In the genomic region with DNA sequence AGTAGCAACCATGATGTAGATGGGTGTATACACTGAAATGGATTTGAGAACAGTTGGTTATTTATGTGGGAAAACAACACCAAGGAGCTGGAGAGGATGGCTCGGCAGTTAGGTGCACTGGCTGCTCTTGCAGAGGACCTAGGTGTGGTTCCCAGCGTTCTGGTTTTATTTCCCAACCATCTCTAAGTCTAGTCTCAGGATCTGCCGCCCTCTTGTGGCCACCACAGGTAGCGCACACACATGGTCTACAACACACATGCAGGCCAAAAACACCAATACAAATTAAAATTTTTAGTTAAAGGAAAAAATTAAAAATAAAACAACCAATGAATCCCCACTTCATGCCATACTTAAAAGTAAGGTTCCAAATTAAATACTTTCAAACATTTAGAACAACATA, we compare ENCODE assay signal across 11 mouse cellular contexts. TPM values are rescaled to one million over a fixed set of nuclear protein-coding genes. Genes with fewer than 3 reads are reported as not detected.
DNase-seq lines count a peak whose midpoint lies in the region; TF ChIP-seq lines count a peak whose summit lies in the region.
"Had no signal": no experiment of that assay in that cellular context is flagged by ENCODE, and none has a peak within 500 bp of the region (broad histone marks: within the 10 kb centered on the region; RNA-seq: fewer than 3 reads in every experiment).

No protein-coding gene starts in this region.

- H3K4me1 ChIP-seq in ES-Bruce4 (ENCODE audit: control insufficient read depth, insufficient read depth, low read length): peaks cover 2% of the 10 kb centered on the region
- H3K4me1 ChIP-seq in small intestine, adult 2 months (ENCODE audit: control insufficient read depth, insufficient read depth, insufficient read length, low read length): no peaks in the 10 kb centered on the region
- H3K4me1 ChIP-seq: embryonic facial prominence, embryonic 12.5 days; hindbrain, embryonic 12.5 days; lung, embryonic 15.5 days had no signal

- TF ChIP-seq EP300 in ES-Bruce4 (IDR thresholded peaks at IDR 0.05; ENCODE audit: insufficient read depth, low read depth, low read length): no peak

- H3K27me3 ChIP-seq in ES-Bruce4 (ENCODE audit: control insufficient read depth, insufficient read depth, low read length, poor library complexity, severe bottlenecking): no peaks in the 10 kb centered on the region
- no peaks in the 10 kb centered on the region for H3K27me3 ChIP-seq in small intestine, adult 2 months (ENCODE audit: control insufficient read depth, insufficient read depth, low read length)
- H3K27me3 ChIP-seq: embryonic facial prominence, embryonic 12.5 days; hindbrain, embryonic 12.5 days; lung, embryonic 15.5 days had no signal

- H3K9ac ChIP-seq in ES-Bruce4 (ENCODE audit: low read depth, poor library complexity, severe bottlenecking): no peak overlapping the region
- H3K9ac ChIP-seq: embryonic facial prominence, embryonic 12.5 days; hindbrain, embryonic 12.5 days; lung, embryonic 15.5 days had no signal

- WGBS in small intestine, adult 2 months: 88% methylated on average over 4 of the region's 4 CpGs

- no peak overlapping the region for H3K4me3 ChIP-seq in left cerebral cortex, adult 2 months
- no peak overlapping the region for H3K4me3 ChIP-seq in ES-Bruce4 (ENCODE audit: low read depth, low read length)
- no peak overlapping the region for H3K4me3 ChIP-seq in small intestine, adult 2 months (ENCODE audit: low read depth, low read length)
- H3K4me3 ChIP-seq: embryonic facial prominence, embryonic 12.5 days; hindbrain, embryonic 12.5 days; lung, embryonic 15.5 days had no signal

- no peak for DNase-seq in left cerebral cortex, adult 2 months (ENCODE audit: extremely low spot score in 1 of 2, low spot score in 2 of 2)
- DNase-seq in left cerebral cortex, postnatal 14 days (ENCODE audit: low spot score in 2 of 2): no peak
- peak; percentile 72 for DNase-seq in R1 (ENCODE audit: low read depth, low spot score)
- no peak for DNase-seq in adrenal gland, adult 8-10 months
- DNase-seq in adrenal gland, postnatal 36 days: no peak
- DNase-seq: retina, postnatal 1 day had no signal

- intact Hi-C loops in left cerebral cortex, adult 2 months (cut with DNase I): no loop called here
- intact Hi-C loops in left cerebral cortex, postnatal 14 days (cut with DNase I): no loop called here

- H3K9me3 ChIP-seq in ES-Bruce4 (replicated peaks; ENCODE audit: control insufficient read depth, insufficient read depth, low read length, poor library complexity, severe bottlenecking): 0 out of 2 replicates have a peak, but pooled peaks cover 4% of the 10 kb centered on the region
- H3K9me3 ChIP-seq: lung, embryonic 15.5 days had no signal

- H3K27ac ChIP-seq in left cerebral cortex, adult 2 months: no peak overlapping the region
- no peak overlapping the region for H3K27ac ChIP-seq in ES-Bruce4 (ENCODE audit: insufficient read depth, low read length)
- H3K27ac ChIP-seq in small intestine, adult 2 months (ENCODE audit: insufficient read depth, low read depth, low read length): no peak overlapping the region
- H3K27ac ChIP-seq: embryonic facial prominence, embryonic 12.5 days; hindbrain, embryonic 12.5 days; lung, embryonic 15.5 days had no signal

- TF ChIP-seq CTCF in left cerebral cortex, adult 2 months (IDR thresholded peaks at IDR 0.05): peak; percentile 52
- TF ChIP-seq CTCF in ES-Bruce4 (IDR thresholded peaks at IDR 0.05; ENCODE audit: low read depth, low read length): peak; percentile 62
- peak; percentile 56; the same call in 1 of the 2 replicates for TF ChIP-seq CTCF in small intestine, adult 2 months (IDR thresholded peaks at IDR 0.05; ENCODE audit: extremely low read depth, insufficient read length, insufficient replicate concordance, low read depth, low read length)

- H3K36me3 ChIP-seq in ES-Bruce4 (ENCODE audit: control insufficient read depth, insufficient read depth, low read length, poor library complexity, severe bottlenecking): no peaks in the 10 kb centered on the region
- no peaks in the 10 kb centered on the region; the same call in 1 of the 2 replicates for H3K36me3 ChIP-seq in small intestine, adult 2 months (ENCODE audit: control insufficient read depth, insufficient read depth, low read length)
- H3K36me3 ChIP-seq: embryonic facial prominence, embryonic 12.5 days; hindbrain, embryonic 12.5 days; lung, embryonic 15.5 days had no signal

- no peak for TF ChIP-seq POLR2A in ES-Bruce4 (IDR thresholded peaks at IDR 0.05; ENCODE audit: insufficient read depth, low read length)
- TF ChIP-seq POLR2A in small intestine, adult 2 months (IDR thresholded peaks at IDR 0.05; ENCODE audit: low read depth, low read length): no peak

RNA-seq across cellular contexts. Expression of a gene that starts 27.0 kb away (rescaled TPM):
- total RNA-seq in left cerebral cortex, adult 2 months (2021): 10 to 100 TPM; 86.4 to 87.4 TPM
- 10 to 100 TPM; 78.9 to 82.8 TPM for total RNA-seq in left cerebral cortex, postnatal 14 days (2021)
- 43.3 and 48.9 TPM in 2 replicates for polyA plus RNA-seq in ES-Bruce4 (2011; ENCODE audit: insufficient read depth, insufficient read length, low read depth, missing spikeins)
- 26.9 and 57.0 TPM in 2 replicates for polyA plus RNA-seq in small intestine, adult 2 months (2012; rRNA removed)
- 10 to 100 TPM; 47.2 to 57.8 (median 53.3) TPM for total RNA-seq in adrenal gland, adult 8-10 months (2022)
- total RNA-seq in adrenal gland, postnatal 36 days (2021): 10 to 100 TPM; 52.5 to 56.8 TPM
